Mouse (Mus musculus): Measurements from ENCODE around the gene Brinp2. TPM values are rescaled to one million over a fixed set of nuclear protein-coding genes. Genes with fewer than 3 reads are reported as not detected.

Brinp2 gene
- polyA plus RNA-seq (2016; fragmentation: Nextera tagmentation; extraction: Ambion mirVana) = 0.39 and 0.44 TPM in 2 replicates

DNA sequence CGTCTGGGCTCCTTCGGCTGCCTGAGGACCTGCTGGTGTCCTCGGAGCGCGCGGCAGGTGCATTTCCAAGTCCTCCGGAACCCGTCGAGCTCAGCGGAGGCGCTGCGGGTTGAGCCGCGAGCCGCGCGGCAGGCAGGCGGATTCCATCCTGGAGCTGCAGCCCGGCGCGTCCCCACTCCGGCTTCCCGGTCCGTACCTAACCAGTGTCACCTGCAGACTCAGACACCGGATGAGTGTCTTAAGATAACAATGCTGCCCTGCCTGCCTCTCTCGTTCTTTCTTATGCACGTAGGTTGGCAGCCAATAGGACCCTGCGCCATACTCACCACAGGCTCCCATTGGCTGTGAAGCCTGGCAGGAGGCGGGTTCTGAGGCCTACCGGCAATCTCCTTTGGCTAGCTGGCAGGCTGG is at the start of gene Brinp2:
Gene Brinp2 (minus strand): TSS at position 276 of the 411 bp plus-strand sequence.
- Histone ChIP-seq H3K4me3 (peak within 1 kb of the TSS; percentile 69), H3K27me3 (ENCODE audit: insufficient read depth, poor library complexity, severe bottlenecking) (peaks cover 56% of the 10 kb centered on the region), H3K4me1 (no peaks in the 10 kb centered on the region), H3K9me3 (no peaks in the 10 kb centered on the region), H3K36me3 (no peaks in the 10 kb centered on the region), H3K27ac (no peak within 1 kb of the TSS)
- WGBS = 1% methylated on average over 30 of the region's 30 CpGs
- peak; percentile 85 for DNase-seq (ENCODE audit: low spot score)

- H3K9me3 ChIP-seq = no peaks in the 10 kb centered on the region
- H3K4me3 ChIP-seq = no peak overlapping the region
- no peaks in the 10 kb centered on the region for H3K36me3 ChIP-seq
- no peak overlapping the region for H3K27ac ChIP-seq
- 64% methylated on average over 2 of the region's 2 CpGs for WGBS
- H3K4me1 ChIP-seq = no peaks in the 10 kb centered on the region
- no peak for DNase-seq (ENCODE audit: low spot score)
- no peaks in the 10 kb centered on the region for H3K27me3 ChIP-seq (ENCODE audit: insufficient read depth, poor library complexity, severe bottlenecking)
Measured at GRCm38 (mm10) chr1:158400898-158401297, 44.8 kb upstream of the Brinp2 start.

- Histone ChIP-seq H3K27me3 (ENCODE audit: insufficient read depth, poor library complexity, severe bottlenecking) (no peaks in the 10 kb centered on the region), H3K9me3 (no peaks in the 10 kb centered on the region), H3K4me1 (no peaks in the 10 kb centered on the region), H3K27ac (no peak overlapping the region), H3K4me3 (no peak overlapping the region), H3K36me3 (no peaks in the 10 kb centered on the region)
- 81% methylated on average over 2 of the region's 2 CpGs for WGBS
- no peak for DNase-seq (ENCODE audit: low spot score)
Measured at GRCm38 (mm10) chr1:158397058-158397457, 40.9 kb upstream of the Brinp2 start.

- H3K27me3 ChIP-seq (ENCODE audit: insufficient read depth, poor library complexity, severe bottlenecking) = no peaks in the 10 kb centered on the region
- H3K36me3 ChIP-seq = no peaks in the 10 kb centered on the region
- H3K4me1 ChIP-seq = no peaks in the 10 kb centered on the region
- H3K4me3 ChIP-seq = no peak overlapping the region
- no peaks in the 10 kb centered on the region for H3K9me3 ChIP-seq
- H3K27ac ChIP-seq = no peak overlapping the region
- 64% methylated on average over 4 of the region's 4 CpGs for WGBS
- no peak for DNase-seq (ENCODE audit: low spot score)
Measured at GRCm38 (mm10) chr1:158390693-158391092, 34.6 kb upstream of the Brinp2 start.

DNA sequence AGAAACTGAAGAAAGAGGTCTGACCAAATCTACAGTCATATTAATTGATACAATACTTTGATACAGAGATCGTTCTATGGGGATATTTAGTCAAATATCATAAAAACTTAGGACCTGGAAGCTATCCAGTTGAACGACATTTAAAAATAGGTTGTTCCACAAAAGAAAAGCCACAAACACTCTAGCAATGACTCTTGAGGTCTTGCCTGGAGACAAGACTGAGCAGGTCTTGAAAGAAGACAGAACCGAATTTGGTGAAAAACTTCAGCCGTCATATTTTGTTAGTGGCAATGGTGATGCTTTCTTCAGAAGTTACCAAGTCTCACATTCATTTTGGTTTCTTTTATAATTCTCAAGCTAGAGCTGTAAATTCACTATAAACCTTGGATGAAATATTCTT is 32.9 kb upstream of the Brinp2 start:
- no peak for DNase-seq (ENCODE audit: low spot score)
- Histone ChIP-seq H3K4me1 (no peaks in the 10 kb centered on the region), H3K36me3 (no peaks in the 10 kb centered on the region), H3K9me3 (no peaks in the 10 kb centered on the region), H3K4me3 (no peak overlapping the region), H3K27ac (no peak overlapping the region), H3K27me3 (ENCODE audit: insufficient read depth, poor library complexity, severe bottlenecking) (no peaks in the 10 kb centered on the region)
- 83% methylated on average over 4 of the region's 4 CpGs for WGBS

- 48% methylated on average over 3 of the region's 3 CpGs for WGBS
- Histone ChIP-seq H3K9me3 (no peaks in the 10 kb centered on the region), H3K27me3 (ENCODE audit: insufficient read depth, poor library complexity, severe bottlenecking) (no peaks in the 10 kb centered on the region), H3K4me3 (no peak overlapping the region), H3K4me1 (no peaks in the 10 kb centered on the region), H3K36me3 (no peaks in the 10 kb centered on the region), H3K27ac (no peak overlapping the region)
- DNase-seq (ENCODE audit: low spot score) = no peak
Measured at GRCm38 (mm10) chr1:158386781-158387180, 30.7 kb upstream of the Brinp2 start.

GRCm38 (mm10) chr1:158385311-158385710 is 29.2 kb upstream of the Brinp2 start:
- Histone ChIP-seq H3K27ac (no peak overlapping the region), H3K4me3 (no peak overlapping the region), H3K36me3 (no peaks in the 10 kb centered on the region), H3K27me3 (ENCODE audit: insufficient read depth, poor library complexity, severe bottlenecking) (no peaks in the 10 kb centered on the region), H3K4me1 (no peaks in the 10 kb centered on the region), H3K9me3 (no peaks in the 10 kb centered on the region)
- DNase-seq (ENCODE audit: low spot score) = no peak
- WGBS = 96% methylated on average over 2 of the region's 2 CpGs

GRCm38 (mm10) chr1:158383210-158383609 is 27.1 kb upstream of the Brinp2 start:
- no peaks in the 10 kb centered on the region for H3K27me3 ChIP-seq (ENCODE audit: insufficient read depth, poor library complexity, severe bottlenecking)

DNA sequence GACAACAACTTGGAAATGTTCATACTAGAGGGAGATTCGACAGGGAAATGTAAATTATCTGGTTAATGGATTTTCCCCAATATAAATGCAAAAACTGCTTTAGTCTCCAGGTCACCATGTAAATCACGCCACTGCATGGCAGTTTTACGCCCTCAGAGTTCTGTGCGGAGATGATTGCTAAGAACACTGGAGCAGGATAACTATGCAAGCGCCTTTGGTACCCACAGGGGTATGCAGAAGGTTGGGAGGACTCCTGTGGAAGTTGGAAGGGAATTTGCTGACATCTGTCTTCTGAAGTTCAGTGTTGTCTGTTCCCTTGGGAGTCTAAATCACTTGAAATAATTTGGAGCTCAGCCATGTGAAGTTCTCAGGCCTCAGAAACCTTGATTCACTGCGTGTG is 26.2 kb upstream of the Brinp2 start:
- 81% methylated on average over 6 of the region's 6 CpGs for WGBS

More at GRCm38 (mm10) chr1:158383210-158383609, 27.1 kb upstream of the Brinp2 start:
- Histone ChIP-seq H3K9me3 (no peaks in the 10 kb centered on the region), H3K4me1 (no peaks in the 10 kb centered on the region), H3K36me3 (no peaks in the 10 kb centered on the region), H3K27ac (no peak overlapping the region), H3K4me3 (no peak overlapping the region)
- WGBS = 77% methylated on average over 3 of the region's 3 CpGs
- no peak for DNase-seq (ENCODE audit: low spot score)

GRCm38 (mm10) chr1:158364461-158364860 is 8.3 kb upstream of the Brinp2 start:
- H3K27me3 ChIP-seq (ENCODE audit: insufficient read depth, poor library complexity, severe bottlenecking) = peaks cover 25% of the 10 kb centered on the region
- DNase-seq (ENCODE audit: low spot score) = no peak
- 59% methylated on average over 1 of the region's 1 CpGs for WGBS

More for the DNA sequence above, 26.2 kb upstream of the Brinp2 start:
- Histone ChIP-seq H3K4me1 (no peaks in the 10 kb centered on the region), H3K36me3 (no peaks in the 10 kb centered on the region), H3K9me3 (no peaks in the 10 kb centered on the region), H3K4me3 (no peak overlapping the region), H3K27ac (no peak overlapping the region), H3K27me3 (ENCODE audit: insufficient read depth, poor library complexity, severe bottlenecking) (no peaks in the 10 kb centered on the region)
- no peak for DNase-seq (ENCODE audit: low spot score)

DNA sequence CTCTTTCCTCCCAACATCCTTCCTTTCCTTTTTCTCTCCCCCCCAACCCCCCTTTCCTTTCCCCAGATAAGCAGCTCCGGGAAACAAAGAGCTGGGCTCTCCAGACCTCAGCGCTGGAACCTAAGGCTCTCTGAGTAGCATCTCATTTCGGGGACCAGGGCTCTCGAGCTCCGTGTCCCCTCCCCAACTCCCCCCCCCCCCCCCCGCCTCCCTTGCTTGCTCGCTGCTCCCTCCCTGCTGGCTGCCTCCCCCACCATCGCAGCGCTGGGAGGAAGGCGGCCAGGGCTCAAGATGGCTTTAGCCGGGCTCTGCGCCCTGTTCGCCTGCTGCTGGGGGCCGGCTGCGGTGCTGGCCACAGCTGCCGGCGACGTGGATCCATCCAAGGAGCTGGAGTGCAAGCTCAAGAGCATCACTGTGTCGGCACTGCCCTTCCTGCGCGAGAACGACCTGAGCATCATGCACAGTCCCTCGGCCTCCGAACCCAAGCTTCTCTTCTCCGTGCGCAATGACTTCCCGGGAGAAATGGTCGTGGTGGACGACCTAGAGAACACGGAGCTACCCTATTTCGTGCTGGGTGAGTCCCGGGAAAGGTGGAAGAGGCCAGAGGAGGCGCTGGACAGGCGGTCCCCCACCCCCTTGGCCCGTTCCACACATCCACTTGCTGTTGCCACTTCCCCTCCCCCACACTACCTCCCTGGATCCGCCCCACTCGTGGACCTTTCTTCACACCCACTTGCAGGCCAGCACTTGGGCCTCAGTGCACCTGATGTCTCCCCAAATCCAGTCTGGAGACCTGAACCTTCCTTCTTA is 6.4 kb upstream of the Brinp2 start:
- WGBS = under 1% methylated on average over 34 of the region's 37 CpGs
- H3K27me3 ChIP-seq (ENCODE audit: insufficient read depth, poor library complexity, severe bottlenecking) = peaks cover 29% of the 10 kb centered on the region
- no peaks in the 10 kb centered on the region for H3K36me3 ChIP-seq
- peaks cover 8% of the 10 kb centered on the region for H3K4me1 ChIP-seq
- DNase-seq (ENCODE audit: low spot score) = no peak
- H3K4me3 ChIP-seq = peak overlapping the region; percentile 65
- H3K27ac ChIP-seq = peak overlapping the region; percentile 56
- no peaks in the 10 kb centered on the region for H3K9me3 ChIP-seq

More at GRCm38 (mm10) chr1:158364461-158364860, 8.3 kb upstream of the Brinp2 start:
- no peak overlapping the region for H3K27ac ChIP-seq
- H3K4me1 ChIP-seq = peaks cover 8% of the 10 kb centered on the region
- H3K9me3 ChIP-seq = no peaks in the 10 kb centered on the region
- no peak overlapping the region for H3K4me3 ChIP-seq
- H3K36me3 ChIP-seq = no peaks in the 10 kb centered on the region

DNA sequence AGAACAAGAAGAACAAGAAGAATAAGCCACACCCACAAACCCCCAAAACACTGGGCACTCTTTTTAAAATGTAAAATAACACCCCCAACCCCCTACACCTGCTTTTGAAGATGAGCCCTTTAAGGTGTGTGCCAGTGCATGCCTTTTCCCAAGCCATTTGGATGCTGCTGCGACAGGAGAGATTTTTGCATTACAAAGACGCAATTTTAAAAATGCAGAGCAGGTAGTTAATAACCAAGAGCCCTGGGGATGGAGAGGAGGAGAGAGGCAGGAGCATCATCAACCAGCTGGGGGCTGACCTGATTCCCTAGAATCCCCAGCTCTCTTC is 5.8 kb upstream of the Brinp2 start, which contains the start of gene Astn1:
Gene Astn1 (plus strand): TSS at position 310 of the 328 bp plus-strand sequence.
- peak within 1 kb of the TSS; percentile 56 for H3K27ac ChIP-seq
- 0% methylated on average over 2 of the region's 2 CpGs for WGBS

DNA sequence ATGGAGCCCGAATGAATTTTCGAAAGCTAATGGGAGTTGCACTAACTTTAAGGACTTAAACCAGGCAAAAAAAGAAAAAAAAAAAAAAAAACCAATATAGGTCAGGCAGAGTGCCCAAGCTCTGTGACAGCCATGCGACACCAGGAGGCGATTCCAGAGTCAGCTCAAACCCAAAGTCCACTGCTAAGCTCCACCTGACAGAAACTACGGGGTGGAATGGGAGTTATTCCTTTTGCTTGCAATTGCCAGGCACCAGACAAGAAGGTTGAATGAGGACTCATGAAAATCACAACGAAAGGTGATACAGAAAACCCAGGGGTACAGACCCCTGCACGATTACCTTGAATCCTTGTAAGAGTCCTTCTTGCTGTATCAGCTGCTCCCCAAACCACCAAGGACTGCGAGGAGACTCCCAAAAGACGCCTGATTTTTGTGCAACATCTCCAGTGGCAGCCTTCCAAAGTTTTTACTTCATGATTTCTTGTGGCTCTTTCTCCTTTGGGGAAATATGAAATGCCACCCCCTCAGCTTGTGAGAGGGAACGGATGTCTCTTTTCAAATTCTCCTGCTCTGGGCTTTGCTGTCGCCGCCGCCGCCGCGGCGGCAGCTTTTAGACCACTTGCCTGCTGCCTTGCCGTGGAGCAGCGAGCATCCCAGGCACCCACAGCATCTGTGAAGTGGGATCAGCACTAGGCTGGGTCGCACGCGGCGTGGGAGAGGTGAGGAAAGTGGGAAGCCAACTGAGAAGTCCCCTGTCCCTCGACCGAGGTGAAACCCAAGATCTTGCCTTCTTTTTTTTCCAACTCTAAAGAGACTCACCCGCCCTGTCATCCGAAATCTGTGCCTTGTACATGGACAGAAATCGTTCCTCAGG is 712 bp downstream of the Brinp2 start:
- WGBS = 12% methylated on average over 28 of the region's 28 CpGs
- DNase-seq (ENCODE audit: low spot score) = no peak
- no peaks in the 10 kb centered on the region for H3K36me3 ChIP-seq
- no peak overlapping the region for H3K27ac ChIP-seq
- H3K4me3 ChIP-seq = peak overlapping the region; percentile 69
- peaks cover 51% of the 10 kb centered on the region for H3K27me3 ChIP-seq (ENCODE audit: insufficient read depth, poor library complexity, severe bottlenecking)
- H3K9me3 ChIP-seq = no peaks in the 10 kb centered on the region
- no peaks in the 10 kb centered on the region for H3K4me1 ChIP-seq

More for the DNA sequence above, 5.8 kb upstream of the Brinp2 start, which contains the start of gene Astn1:
- no peaks in the 10 kb centered on the region for H3K36me3 ChIP-seq
- peaks cover 8% of the 10 kb centered on the region for H3K4me1 ChIP-seq
- H3K27me3 ChIP-seq (ENCODE audit: insufficient read depth, poor library complexity, severe bottlenecking) = peaks cover 35% of the 10 kb centered on the region
- DNase-seq (ENCODE audit: low spot score) = no peak
- peak within 1 kb of the TSS; percentile 65 for H3K4me3 ChIP-seq
- H3K9me3 ChIP-seq = no peaks in the 10 kb centered on the region
